Mouse (Mus musculus) embryonic facial prominence, embryonic 10.5 days (tissue): ENCODE data around the gene Gm13043. TPM values are rescaled to one million over a fixed set of nuclear protein-coding genes. Genes with fewer than 3 reads are reported as not detected.
"Not testable (repeated sequence)": the region's sequence is repeated elsewhere in the genome, so short reads cannot be mapped to it uniquely, and the experiment has no call there.

ENCODE experiments used
- DNase-seq: peaks from one replicate; pipeline ENCODE4 v3.0.0-alpha.2; 2017; ENCODE audit warnings: low spot score
- H3K27ac ChIP-seq: fragments of 300-500 bp; sonication (generic); replicated peaks from 2 replicates; pipeline ENCODE4 v1.5.1; 2016; ENCODE audit warnings: mild to moderate bottlenecking
- H3K27me3 ChIP-seq: fragments of 300-500 bp; sonication (generic); replicated peaks from 2 replicates; pipeline ENCODE4 v1.6.1; 2016; ENCODE audit warnings: low read depth, mild to moderate bottlenecking; ENCODE audit not compliant: poor library complexity, severe bottlenecking
- H3K36me3 ChIP-seq: fragments of 300-500 bp; sonication (generic); replicated peaks from 2 replicates; pipeline ENCODE4 v1.6.1; 2016; ENCODE audit warnings: mild to moderate bottlenecking, moderate library complexity
- H3K4me1 ChIP-seq: fragments of 300-500 bp; sonication (generic); 2 replicates; pipeline ENCODE4 v1.6.1; 2016
- H3K4me3 ChIP-seq: fragments of 300-500 bp; sonication (generic); 2 replicates; pipeline ENCODE4 v1.5.1; 2016; ENCODE audit warnings: mild to moderate bottlenecking, moderate library complexity
- H3K9me3 ChIP-seq: fragments of 300-500 bp; sonication (generic); 2 replicates; pipeline ENCODE4 v1.6.1; 2016; ENCODE audit warnings: mild to moderate bottlenecking
- WGBS: fragments of 180-500 bp; shearing (Covaris S2); methylation state at CpG from one replicate; pipeline ENCODE4 v1.1.7; 2016; 5-methylcytosine and 5-hydroxymethylcytosine counted together
- polyA plus RNA-seq: library from polyadenylated mRNA; unstranded; fragments of >200 nt; fragmentation: Nextera tagmentation; extraction: Ambion mirVana; gene quantifications from 2 replicates; pipeline ENCODE4 v1.2.1, GENCODE M21; 2016

The Gm13043 gene
- not detected in 2 replicates for polyA plus RNA-seq

DNA sequence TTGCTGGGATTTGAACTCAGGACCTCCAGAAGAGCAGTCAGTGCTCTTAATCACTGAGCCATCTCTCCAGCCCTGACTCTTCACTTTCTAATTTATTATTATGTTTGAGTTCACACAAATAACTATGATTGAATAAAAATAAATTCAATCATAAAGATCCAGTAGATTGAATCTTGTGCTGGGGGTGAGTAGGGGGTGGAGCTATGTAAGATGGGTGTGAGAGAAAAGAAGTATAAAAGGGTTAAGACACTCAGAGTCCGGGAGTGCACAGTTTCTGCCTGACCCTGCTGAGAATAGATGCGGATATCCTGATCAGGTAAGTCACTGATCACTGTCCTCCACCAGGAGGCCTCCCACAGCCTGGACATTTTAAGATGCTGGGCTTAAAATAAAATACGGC, at the start of gene Gm13043:
Gm13043 (plus strand) TSS at position 301 of the 400 bp plus-strand sequence.
- H3K4me3 ChIP-seq, result no peak within 1 kb of the TSS
- DNase-seq, result no peak
- WGBS, result 84% methylated on average over 3 of the region's 3 CpGs
- no peaks in the 10 kb centered on the region for H3K36me3 ChIP-seq
- peaks cover 7% of the 10 kb centered on the region; the same call in 1 of the 2 replicates for H3K9me3 ChIP-seq
- no peak within 1 kb of the TSS for H3K27ac ChIP-seq
- no peaks in the 10 kb centered on the region for H3K4me1 ChIP-seq
- no peaks in the 10 kb centered on the region for H3K27me3 ChIP-seq

DNA sequence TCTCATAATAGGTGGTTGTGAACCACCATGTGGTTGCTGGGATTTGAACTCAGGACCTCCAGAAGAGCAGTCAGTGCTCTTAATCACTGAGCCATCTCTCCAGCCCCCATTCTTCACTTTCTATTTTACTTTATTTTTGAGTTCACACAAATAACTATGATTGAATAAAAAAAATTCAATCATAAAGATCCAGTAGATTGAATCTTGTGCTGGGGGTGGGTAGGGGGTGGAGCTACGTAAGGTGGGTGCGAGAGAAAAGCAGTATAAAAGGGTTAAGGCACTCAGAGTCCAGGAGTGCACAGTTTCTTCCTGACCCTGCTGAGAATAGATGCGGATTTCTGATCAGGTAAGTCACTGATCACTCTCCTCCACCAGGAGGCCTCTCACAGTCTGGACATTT, 24.5 kb downstream of the Gm13043 start, which contains the start of gene Gm13040:
Gm13040 (plus strand) TSS at position 301 of the 400 bp plus-strand sequence.
- WGBS, result no CpG with 5 or more reads among the region's 3 CpGs
- not testable (repeated sequence) for H3K27me3 ChIP-seq, H3K27ac ChIP-seq

DNA sequence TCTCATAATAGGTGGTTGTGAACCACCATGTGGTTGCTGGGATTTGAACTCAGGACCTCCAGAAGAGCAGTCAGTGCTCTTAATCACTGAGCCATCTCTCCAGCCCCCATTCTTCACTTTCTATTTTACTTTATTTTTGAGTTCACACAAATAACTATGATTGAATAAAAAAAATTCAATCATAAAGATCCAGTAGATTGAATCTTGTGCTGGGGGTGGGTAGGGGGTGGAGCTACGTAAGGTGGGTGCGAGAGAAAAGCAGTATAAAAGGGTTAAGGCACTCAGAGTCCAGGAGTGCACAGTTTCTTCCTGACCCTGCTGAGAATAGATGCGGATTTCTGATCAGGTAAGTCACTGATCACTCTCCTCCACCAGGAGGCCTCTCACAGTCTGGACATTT, 40.3 kb downstream of the Gm13043 start, which contains the start of the genes BC080695 and Gm13057:
BC080695 (plus strand) TSS at position 301 of the 400 bp plus-strand sequence.
Gm13057 (plus strand) TSS at position 310 of the 400 bp plus-strand sequence.
- H3K4me1 ChIP-seq, H3K36me3 ChIP-seq, H3K9me3 ChIP-seq, H3K27me3 ChIP-seq, H3K4me3 ChIP-seq, DNase-seq, H3K27ac ChIP-seq: not testable (repeated sequence)
- WGBS, result no CpG with 5 or more reads among the region's 3 CpGs

More for the DNA sequence above, 24.5 kb downstream of the Gm13043 start, which contains the start of gene Gm13040:
- DNase-seq, H3K4me1 ChIP-seq, H3K9me3 ChIP-seq, H3K4me3 ChIP-seq, H3K36me3 ChIP-seq: not testable (repeated sequence)

Other genes starting within 250 kb of the Gm13043 start
- 38.0 and 43.0 TPM in 2 replicates for gene Pdpn, start 211.8 kb upstream of the Gm13043 start, polyA plus RNA-seq
- gene Lrrc38, start 161.6 kb upstream of the Gm13043 start, polyA plus RNA-seq, result 0.10 TPM in 1 of 2 replicates, not detected in the other
- not detected in 2 replicates for gene Pramel1, start 116.9 kb upstream of the Gm13043 start, polyA plus RNA-seq
- gene Pramef8, start 98.9 kb upstream of the Gm13043 start, polyA plus RNA-seq, result 18.1 and 21.5 TPM in 2 replicates
- not detected in 2 replicates for gene Oog4, start 61.0 kb upstream of the Gm13043 start, polyA plus RNA-seq
- gene Gm13040, start 24.6 kb downstream of the Gm13043 start, polyA plus RNA-seq, result not detected in 2 replicates
- gene BC080695, start 40.4 kb downstream of the Gm13043 start, polyA plus RNA-seq, result not detected in 2 replicates
- not detected in 2 replicates for gene Gm13057, start 40.4 kb downstream of the Gm13043 start, polyA plus RNA-seq
- not detected in 2 replicates for gene Gm13083, start 103.7 kb downstream of the Gm13043 start, polyA plus RNA-seq
- gene Gm13088, start 145.9 kb downstream of the Gm13043 start, polyA plus RNA-seq, result not detected in 2 replicates
- gene Gm13089, start 191.4 kb downstream of the Gm13043 start, polyA plus RNA-seq, result not detected in 2 replicates
- gene Gm13078, start 208.1 kb downstream of the Gm13043 start, polyA plus RNA-seq, result not detected in 2 replicates